ENCODE assay signal across 30 mouse cellular contexts in the genomic region with DNA sequence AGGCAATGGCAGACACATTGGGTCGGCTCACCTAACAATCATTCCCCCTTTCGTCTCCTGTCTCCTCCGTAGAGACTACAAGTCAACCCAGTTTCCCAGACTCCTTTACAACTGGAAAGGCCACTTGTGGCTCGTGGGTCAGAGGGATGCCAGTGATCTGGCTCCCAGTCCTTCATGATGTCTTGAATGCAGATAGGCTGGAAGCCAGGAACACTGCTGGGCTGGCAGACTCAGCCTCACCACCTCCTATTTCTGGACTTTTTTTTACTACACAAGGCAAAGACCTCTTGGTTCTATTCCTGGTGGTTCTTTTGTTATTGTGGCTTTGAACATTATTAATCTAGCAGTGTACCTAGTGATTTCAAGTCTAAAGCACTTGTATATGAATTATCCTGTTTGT. TPM values are rescaled to one million over a fixed set of nuclear protein-coding genes. Genes with fewer than 3 reads are reported as not detected.
"Had no signal": no experiment of that assay in that cellular context is flagged by ENCODE, and none has a peak within 500 bp of the region (broad histone marks: within the 10 kb centered on the region; RNA-seq: fewer than 3 reads in every experiment).

No protein-coding gene starts in this region.

- ATAC-seq: hindbrain, embryonic 16.5 days; inflammation-experienced regulatory T-cells, adult 6 months; intestine, embryonic 15.5 days; intestine, postnatal 0 days had no signal

- H3K4me2 ChIP-seq: heart, embryonic 11.5 days; heart, embryonic 13.5 days; heart, embryonic 15.5 days; hindbrain, embryonic 12.5 days; hindbrain, embryonic 14.5 days; intestine, embryonic 15.5 days; limb, embryonic 12.5 days; liver, embryonic 11.5 days; liver, embryonic 13.5 days; liver, embryonic 15.5 days had no signal

- H3K36me3 ChIP-seq: heart, embryonic 13.5 days; heart, embryonic 15.5 days; hindbrain, embryonic 10.5 days; hindbrain, embryonic 12.5 days; intestine, embryonic 15.5 days; limb, embryonic 10.5 days; limb, embryonic 12.5 days; liver, embryonic 13.5 days; liver, embryonic 15.5 days had no signal

- H3K4me1 ChIP-seq: hindbrain, embryonic 12.5 days; intestine, embryonic 15.5 days; limb, embryonic 10.5 days; limb, embryonic 12.5 days had no signal

- H3K4me3 ChIP-seq: gastrocnemius, adult 2 months; heart, adult 2 months; heart, embryonic 13.5 days; heart, embryonic 15.5 days; hindbrain, embryonic 10.5 days; hindbrain, embryonic 12.5 days; intestine, embryonic 15.5 days; layer of hippocampus, adult 2 months; left cerebral cortex, adult 2 months; limb, embryonic 10.5 days; limb, embryonic 12.5 days; liver, embryonic 13.5 days; liver, embryonic 15.5 days had no signal

- H3K27me3 ChIP-seq: heart, embryonic 13.5 days; heart, embryonic 15.5 days; hindbrain, embryonic 12.5 days; intestine, embryonic 15.5 days; limb, embryonic 12.5 days; liver, embryonic 13.5 days had no signal

- DNase-seq: gastrocnemius, adult 2 months; gastrocnemius, postnatal 10 days; gastrocnemius, postnatal 25 days; heart, postnatal 36 days; kidney, adult 18-20 months; kidney, adult 8-10 months; kidney, postnatal 10 days; kidney, postnatal 25 days; kidney, postnatal 4 days; liver; liver, embryonic 13.5 days had no signal

- H3K27ac ChIP-seq: gastrocnemius, adult 2 months; heart, adult 2 months; heart, embryonic 13.5 days; heart, embryonic 15.5 days; hindbrain, embryonic 10.5 days; hindbrain, embryonic 12.5 days; hindbrain, embryonic 14.5 days; intestine, embryonic 15.5 days; layer of hippocampus, adult 2 months; left cerebral cortex, adult 2 months; limb, embryonic 10.5 days; limb, embryonic 12.5 days; liver, embryonic 13.5 days; liver, embryonic 15.5 days had no signal

- H3K9ac ChIP-seq: heart, embryonic 13.5 days; heart, embryonic 15.5 days; hindbrain, embryonic 12.5 days; hindbrain, embryonic 14.5 days; intestine, embryonic 15.5 days; limb, embryonic 12.5 days; liver, embryonic 13.5 days; liver, embryonic 15.5 days had no signal

- H3K9me3 ChIP-seq: heart, embryonic 13.5 days; heart, embryonic 15.5 days; hindbrain, embryonic 10.5 days; hindbrain, embryonic 12.5 days; intestine, embryonic 15.5 days; limb, embryonic 10.5 days; limb, embryonic 12.5 days; liver, embryonic 13.5 days; liver, embryonic 15.5 days had no signal

RNA-seq across cellular contexts. Expression of gene Ppil6, which starts 24.1 kb away (rescaled TPM):
- total RNA-seq: gastrocnemius, adult 2 months; gastrocnemius, postnatal 10 days; gastrocnemius, postnatal 25 days; gastrocnemius, postnatal 4 days; granulocyte monocyte progenitor cell, adult 5-6 weeks had no signal
- polyA plus RNA-seq: inflammation-experienced regulatory T-cells, adult 6 months; liver, embryonic 13.5 days had no signal
